Mouse (Mus musculus): ENCODE data around the gene Ace3. TPM values are rescaled to one million over a fixed set of nuclear protein-coding genes. Genes with fewer than 3 reads are reported as not detected.
A peak's percentile ranks its signal among the peaks of the same experiment; 100 is the strongest.

The Ace3 gene
- polyA plus RNA-seq (2012; rRNA removed) = 0.19 and 0.23 TPM in 2 replicates

DNA sequence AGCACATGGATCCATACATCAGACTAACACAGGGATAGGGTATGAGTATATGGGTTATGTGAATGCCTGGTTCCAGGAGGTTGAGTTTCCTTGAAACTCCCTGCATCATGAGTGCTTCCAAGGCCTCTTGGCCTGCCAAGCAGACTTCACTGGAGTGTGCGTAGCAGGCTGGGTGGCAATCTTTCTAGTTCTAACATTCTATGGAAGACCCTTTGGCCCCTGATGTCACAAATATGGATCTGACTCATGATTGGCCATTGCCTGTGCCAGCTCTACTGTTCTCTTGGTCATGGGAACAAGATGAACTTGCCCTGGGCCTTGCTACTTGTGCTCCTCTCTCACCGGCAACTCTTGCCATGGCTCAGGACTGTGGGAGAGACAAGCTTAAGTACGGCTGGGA is at the start of gene Ace3:
Gene Ace3, plus strand, starts transcription at position 301 of the 400 bp plus-strand sequence.
- DNase-seq (ENCODE audit: low read depth) = no peak

DNA sequence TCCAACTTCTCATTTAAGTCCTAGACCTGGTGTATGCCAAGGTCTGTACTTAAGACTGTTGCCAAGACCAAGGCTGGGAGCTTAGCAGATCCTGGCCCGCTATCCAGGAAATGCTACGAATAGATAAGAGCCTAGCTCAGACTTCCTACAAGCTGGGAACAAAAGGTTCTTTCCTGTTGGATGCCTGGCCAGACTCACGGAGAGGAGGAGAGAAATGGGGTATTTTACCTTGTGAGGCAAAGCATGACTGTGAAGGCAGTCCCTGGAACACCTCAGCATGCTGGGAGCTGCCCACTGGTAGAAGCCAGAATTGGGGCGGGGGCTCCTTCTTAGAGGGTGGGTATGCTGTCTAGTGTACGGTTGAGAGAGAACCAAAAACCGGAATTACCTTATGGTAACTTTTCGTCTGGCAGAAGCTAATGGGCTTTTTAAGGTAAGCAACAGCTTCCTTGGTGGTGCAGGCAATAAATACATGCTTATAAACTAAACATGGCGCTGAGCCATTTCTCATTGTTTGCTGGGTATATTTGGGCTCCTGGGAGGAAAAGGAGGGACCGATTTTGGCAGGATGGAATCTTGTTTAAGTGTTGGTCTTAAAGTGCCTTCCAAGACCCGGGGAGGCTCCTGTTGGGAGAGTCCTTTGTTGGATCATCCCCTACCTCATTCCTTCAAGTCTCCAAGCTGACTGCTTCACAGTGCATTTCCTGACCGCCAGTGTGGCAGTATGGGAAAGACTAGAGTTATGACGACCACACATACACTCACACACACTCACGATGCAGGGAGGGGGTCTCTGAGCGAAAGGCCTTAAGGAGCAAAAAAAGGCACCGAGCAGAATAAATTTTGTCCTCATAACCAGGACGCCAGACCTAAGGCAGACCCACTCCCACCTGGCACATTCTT is 49.5 kb upstream of the Ace3 start:
- DNase-seq (ENCODE audit: low read depth) = peak; percentile 72

DNA sequence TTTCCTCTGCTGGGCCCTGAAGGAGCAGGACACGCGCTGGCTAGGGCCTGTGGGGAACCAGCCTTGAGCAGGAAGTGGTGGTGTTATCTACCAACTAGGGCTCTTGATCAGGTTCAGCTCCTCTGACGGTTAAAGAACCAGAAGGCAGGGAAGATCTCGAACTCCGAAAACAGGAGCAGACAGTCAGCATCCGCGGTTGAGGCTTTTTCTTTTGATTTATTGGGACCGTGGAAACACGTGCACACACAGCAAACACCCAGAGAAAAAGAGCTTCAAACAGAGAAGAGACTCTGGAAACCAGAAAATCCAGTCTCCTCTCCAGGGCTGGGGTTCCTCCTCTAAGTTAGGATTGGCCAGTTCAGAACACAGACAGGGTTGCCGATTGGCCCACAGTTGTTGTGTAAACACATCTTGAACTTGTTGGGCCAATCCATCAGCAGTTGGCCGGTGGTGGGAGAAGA is 47.8 kb upstream of the Ace3 start:
- peak; percentile 66 for DNase-seq (ENCODE audit: low read depth)

DNA sequence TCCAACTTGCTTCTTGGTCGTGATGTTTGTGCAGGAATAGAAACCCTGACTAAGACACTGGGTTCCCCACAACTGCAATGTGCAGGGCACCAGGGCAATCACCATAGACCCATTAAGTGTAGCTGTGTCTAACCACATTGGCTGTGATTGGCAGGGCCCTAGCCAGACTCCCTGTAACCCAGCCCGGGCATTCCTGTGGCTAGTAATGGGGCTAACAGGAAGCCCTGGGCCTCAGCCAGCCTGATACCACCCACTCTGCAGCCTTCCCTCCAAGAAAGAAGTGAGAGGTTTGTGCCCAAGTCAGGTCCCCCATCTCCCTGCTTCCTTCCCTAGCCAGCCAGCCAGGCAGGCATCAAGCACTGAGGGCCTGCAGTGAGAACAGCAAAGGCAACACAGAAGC is 46.2 kb upstream of the Ace3 start:
- no peak for DNase-seq (ENCODE audit: low read depth)

DNA sequence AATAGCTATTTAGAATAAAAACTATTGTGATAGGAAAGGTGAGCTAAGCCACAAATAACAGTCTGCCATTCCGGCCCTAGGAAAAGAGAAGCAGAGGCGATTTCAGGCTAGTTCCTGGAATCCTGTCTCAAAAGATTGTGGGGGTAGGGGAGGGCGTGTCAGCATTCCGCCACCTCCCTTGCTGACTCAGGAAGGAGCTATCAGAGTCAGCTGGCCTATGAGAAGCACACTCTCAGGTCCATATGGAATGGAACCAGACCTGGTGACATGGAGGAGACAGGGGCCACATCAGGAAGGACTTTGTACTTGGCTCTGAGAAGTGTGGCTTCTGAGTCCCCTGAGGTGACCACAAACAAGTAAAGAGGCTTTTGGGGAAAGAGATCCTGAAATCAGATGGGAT is 44.0 kb upstream of the Ace3 start:
- DNase-seq (ENCODE audit: low read depth) = no peak

DNA sequence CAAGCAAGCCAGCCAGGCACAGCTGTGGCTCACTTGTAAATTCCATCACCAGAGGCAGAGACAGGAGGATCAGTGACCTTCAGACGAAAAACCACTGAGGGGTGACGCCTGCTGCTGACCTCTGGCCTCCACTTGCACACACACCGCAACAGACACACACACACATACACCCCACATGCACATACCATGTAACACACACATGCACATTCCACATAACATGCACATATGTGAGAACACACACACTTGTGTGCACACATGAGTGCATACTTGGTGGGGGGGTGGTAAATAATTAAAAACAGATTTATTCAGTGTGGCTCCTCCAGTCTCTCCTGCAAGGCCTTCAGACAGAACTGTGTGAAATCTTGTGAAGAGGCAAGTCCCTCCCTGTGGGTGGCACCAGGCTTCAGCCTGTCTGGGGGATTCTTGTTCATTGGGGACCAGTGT is 42.9 kb upstream of the Ace3 start:
- DNase-seq (ENCODE audit: low read depth) = no peak

DNA sequence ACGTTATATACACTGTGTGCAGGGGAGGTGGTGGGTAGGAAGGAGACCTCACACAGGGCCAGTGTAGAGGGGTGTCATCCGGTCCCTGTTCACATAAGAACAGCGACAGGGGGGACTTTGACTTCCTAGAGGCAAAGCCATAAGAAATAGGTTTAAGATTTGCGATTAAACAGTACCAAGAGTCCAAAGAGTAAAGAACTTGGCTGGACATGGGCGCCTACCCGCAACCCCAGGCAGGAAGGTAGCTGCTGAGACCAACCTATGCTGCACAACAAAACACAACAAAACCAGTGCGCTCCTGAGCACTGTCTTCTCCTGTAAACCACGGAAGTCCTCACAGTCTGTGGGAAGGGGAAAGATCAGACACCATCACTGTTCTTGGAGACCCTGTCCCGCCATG is 42.4 kb upstream of the Ace3 start:
- no peak for DNase-seq (ENCODE audit: low read depth)

DNA sequence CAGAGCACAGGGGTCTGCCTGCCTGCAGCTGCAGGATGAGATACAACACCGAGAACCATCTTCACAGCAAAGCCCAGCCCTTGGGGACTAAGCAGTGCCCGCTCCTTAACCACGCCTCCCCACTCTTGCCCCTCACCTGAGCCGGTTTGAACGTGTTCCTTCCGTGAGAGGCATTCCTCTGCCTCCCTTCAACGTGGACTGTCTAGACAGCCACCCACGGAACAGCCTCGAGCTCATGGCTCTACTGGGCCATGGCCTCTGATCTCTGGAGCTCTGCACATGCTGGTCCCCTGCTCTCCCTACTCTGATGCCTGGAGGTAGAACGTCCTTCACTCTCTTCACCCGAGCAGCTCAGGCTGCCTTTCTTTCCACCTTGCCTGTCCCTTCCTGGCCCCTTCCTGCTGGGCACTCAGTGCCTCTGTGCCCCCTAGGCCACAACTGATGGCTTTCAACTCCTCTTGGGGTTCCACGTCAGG is 41.5 kb upstream of the Ace3 start, which contains the start of gene Cyb561:
Gene Cyb561, minus strand, starts transcription at position 426 of the 476 bp plus-strand sequence.
- DNase-seq (ENCODE audit: low read depth) = no peak

DNA sequence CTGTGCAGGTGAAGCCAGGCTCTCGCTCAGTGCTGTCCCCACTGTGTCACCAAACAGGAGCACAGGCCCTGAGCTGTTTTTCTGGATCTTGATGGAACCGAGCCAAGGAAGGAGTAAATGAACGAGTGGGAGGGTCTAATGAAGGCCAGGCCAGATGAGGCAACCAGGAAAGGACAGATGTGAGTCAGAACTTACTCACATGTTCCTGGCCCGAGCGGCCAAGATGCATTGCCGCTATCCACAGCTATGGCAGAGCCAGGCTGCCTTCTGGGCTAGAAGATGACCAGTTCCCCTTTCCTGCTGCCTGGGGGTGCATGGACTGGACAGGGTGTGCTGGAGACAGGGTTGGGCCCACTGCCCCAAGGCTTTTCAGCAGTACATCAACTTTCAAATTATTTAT is 41.1 kb upstream of the Ace3 start:
- DNase-seq (ENCODE audit: low read depth) = peak; percentile 85

DNA sequence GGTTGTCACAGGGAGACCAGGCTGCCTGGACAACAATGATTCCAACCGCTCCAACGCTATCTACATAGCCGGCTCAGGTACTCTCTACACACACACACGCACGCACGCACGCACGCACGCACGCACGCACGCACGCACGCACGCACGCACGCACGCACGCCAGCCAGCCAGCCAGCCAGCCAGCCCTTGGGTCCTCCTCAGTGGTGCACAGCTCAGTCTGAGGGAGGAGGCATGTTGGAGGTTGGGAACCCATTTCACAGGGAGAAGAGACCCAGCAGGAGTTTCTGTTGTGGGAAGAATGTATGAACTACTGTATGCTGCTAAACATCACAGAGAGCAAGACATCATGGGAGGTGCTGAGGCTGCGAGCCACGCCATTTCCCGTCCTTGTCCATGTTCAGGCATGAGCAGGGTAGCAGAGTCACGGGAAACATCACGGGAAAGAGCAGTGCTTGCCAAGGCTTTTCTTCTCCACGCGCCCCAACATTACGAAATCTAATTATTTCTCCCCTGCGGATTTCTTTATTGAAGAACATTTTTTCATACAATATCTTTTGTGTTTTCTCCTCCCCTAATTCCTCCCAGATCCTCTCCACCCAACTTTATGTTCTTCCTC is 38.6 kb upstream of the Ace3 start:
- no peak for DNase-seq (ENCODE audit: low read depth)

DNA sequence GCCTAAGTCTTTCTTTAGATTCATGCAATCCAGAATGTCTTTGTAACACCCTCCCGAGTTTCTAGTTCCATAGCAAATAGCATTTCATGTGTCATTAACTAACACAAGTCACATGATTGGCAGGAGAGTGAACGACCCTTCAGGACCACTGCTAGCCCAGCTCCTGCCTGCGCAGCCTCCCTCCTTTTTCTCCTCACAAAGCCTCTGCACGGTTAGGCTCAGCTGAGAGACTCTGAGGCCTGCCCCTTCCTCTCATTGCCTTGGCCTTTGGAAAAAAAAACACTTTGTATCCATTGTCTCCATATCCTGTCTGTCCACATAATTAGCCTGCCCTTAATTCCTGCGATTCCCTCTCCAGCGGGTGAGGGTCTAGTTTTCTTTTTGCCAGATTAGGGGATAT is 37.0 kb upstream of the Ace3 start:
- no peak for DNase-seq (ENCODE audit: low read depth)

DNA sequence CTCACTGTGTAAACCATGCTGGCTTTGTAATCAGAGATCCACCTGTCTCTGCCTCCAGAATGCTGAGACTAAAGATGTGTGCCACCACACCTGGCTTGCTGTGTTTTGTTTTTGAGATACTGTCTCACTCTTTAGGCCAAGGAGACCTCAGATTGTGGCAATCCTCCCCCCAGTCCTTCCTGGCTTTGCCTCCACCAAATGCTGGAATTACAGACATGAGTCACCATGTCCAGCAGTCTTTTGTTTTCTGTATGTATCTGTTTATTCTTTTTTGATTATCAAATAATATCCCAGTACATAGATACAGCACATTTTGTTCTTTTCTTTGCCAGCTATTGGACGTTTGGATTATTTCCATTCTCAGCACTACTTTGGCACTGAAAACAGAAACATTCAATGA is 35.9 kb upstream of the Ace3 start:
- no peak for DNase-seq (ENCODE audit: low read depth)

DNA sequence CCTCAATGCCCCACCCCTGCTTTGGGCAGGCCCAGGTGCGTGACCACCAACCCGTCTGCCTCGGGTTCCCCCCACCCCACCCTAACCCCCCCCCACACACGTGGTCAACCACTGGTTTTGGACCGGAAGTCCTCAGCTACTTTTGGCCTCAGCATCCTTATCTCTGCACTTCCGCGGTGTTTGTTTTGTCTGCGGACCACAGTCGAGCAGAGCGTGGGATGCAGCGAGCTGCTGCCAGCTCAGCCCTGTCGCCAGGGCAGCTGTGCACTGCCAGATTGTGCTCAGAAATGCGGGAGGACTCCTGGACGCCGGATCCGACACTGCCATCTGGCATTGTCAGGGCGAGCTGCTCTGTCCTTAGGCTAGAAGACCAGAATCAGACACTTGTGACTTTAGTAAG is 35.1 kb upstream of the Ace3 start:
- no peak for DNase-seq (ENCODE audit: low read depth)

DNA sequence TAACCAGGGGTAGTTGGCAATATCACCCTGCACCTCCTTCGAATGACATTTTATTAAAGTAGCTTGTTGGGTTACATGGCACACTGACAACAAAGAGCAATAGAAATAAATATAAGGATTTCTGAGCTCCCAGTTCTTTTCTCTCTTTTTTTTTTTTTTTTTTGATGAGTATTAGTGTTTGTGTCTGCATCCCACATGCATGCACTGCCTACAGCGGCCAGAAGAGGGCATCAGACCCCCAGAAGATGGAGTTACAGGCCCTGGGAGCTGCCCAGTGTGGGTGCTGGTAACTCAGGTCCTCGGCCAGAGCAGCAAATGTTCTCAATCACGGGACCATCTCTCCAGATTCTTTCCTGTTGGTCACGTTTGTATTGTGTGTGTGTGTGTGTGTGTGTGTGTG is 29.8 kb upstream of the Ace3 start:
- no peak for DNase-seq (ENCODE audit: low read depth)

DNA sequence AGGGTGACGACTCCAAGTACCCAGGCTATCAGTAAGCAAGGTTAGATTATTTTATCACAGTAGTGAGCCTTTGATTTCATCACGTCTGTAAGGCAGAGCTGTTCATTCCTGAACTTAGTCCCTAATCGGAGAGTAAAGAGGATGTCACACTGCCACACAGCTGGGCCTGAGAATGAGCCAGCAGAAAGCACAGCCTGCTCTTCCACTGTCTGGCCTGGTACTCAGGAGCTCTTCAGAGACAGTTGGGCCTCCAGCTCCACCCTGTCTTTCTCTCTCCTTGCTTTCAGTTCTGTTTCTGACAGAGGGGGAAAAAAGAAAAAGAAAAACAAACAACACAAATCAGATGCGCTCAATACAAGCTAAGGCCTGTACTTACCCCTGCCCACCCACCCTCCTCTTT is 28.2 kb upstream of the Ace3 start:
- no peak for DNase-seq (ENCODE audit: low read depth)

DNA sequence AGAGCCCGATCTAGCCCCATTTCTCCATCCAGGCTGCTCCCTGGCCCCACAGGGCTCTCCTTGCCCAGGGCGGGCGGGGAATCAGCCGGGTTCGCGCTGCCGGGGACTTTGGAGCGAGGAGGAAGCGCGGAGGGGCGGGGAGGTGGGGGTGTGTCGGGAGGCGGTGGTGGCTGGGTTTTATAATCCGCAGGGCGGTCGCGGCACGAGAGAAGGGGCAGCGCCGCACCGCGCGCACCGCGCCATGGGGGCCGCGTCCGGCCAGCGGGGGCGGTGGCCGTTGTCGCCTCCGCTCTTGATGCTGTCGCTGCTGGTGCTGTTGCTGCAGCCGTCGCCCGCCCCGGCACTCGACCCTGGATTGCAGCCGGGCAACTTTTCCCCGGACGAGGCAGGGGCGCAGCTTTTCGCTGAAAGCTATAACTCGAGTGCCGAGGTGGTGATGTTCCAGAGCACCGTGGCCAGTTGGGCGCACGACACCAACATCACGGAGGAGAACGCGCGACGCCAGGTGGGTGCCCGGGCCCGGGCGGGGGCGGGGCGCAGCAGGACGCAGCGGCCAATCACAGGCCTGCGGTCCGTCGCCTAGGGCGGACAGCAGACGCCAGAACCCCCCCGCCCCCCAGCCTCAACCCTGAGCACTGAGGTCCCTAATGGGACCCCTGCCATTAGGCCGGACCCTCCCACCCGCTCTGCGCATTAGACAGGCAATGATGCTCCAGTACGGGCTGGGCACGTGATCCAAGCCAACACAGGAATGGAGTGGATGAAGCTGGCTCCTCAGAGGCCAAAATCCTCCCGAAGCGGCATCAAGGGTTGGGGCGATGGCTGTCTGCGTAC is 26.5 kb upstream of the Ace3 start, which contains the start of gene Ace:
Gene Ace, plus strand, starts transcription at position 205 of the 834 bp plus-strand sequence.
- no peak for DNase-seq (ENCODE audit: low read depth)

DNA sequence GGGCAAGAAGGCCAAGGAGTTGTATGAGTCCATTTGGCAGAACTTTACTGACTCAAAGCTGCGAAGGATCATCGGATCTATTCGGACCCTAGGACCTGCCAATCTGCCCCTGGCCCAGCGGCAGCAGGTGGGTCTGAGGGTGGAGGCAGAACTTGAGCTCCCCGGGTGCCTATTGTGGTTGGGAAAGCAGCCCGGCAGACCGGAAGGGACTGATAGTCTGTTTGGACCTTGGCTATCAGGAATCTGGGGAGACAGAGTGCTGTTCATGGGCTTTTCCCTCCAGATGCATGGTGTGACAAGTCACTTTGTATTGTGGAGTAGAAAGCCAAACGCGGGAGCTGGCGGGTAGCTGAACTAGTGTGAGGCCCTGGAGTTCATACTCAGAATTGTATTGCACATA is 25.5 kb upstream of the Ace3 start:
- no peak for DNase-seq (ENCODE audit: low read depth)

DNA sequence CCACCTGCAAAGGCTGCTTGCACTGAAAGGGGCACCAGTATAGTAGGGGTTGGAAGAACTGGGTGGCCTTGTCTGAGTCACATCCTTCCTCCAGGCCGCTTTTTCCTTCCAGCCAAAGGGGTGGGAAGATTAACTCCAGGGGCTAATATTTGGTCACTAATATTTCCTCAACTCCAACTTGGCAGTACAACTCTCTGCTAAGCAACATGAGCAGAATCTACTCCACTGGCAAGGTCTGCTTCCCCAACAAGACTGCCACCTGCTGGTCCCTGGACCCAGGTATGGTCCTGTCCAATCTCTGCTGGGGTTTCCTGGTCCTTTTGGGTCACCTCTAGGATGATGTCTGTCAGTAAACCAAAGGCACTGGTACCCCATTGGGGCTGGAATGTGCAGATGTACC is 25.0 kb upstream of the Ace3 start:
- DNase-seq (ENCODE audit: low read depth) = no peak

DNA sequence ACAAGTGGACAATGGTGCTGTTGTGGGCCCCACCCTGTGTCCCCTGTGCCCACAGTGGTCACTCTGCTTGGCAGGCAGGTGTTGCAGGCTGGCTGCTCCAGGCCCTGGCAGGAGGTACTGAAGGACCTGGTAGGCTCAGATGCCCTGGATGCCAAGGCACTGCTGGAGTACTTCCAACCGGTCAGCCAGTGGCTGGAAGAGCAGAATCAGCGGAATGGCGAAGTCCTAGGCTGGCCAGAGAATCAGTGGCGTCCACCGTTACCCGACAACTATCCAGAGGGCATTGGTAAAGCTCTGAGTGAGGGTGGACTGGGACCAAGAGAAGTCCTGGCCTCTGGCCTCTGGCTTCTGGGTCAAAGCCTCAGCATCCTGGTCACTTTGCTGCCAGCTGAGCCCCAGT is 19.9 kb upstream of the Ace3 start:
- no peak for DNase-seq (ENCODE audit: low read depth)

DNA sequence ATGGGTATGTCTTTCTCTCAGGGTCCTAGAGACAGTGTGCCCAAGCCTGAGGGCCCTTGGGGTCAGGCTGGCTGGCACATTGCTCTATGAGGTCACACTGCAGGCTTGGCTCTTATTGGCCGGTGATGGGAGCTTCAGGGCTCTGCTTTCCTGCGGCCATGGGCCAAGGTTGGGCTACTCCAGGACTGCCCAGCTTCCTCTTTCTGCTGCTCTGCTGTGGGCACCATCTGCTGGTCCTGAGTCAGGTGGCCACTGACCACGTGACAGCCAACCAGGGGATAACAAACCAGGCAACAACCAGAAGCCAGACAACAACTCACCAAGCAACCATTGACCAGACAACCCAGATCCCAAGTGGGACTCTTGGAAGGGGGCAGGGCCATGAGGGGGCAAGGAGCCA is 19.4 kb upstream of the Ace3 start:
- no peak for DNase-seq (ENCODE audit: low read depth)

DNA sequence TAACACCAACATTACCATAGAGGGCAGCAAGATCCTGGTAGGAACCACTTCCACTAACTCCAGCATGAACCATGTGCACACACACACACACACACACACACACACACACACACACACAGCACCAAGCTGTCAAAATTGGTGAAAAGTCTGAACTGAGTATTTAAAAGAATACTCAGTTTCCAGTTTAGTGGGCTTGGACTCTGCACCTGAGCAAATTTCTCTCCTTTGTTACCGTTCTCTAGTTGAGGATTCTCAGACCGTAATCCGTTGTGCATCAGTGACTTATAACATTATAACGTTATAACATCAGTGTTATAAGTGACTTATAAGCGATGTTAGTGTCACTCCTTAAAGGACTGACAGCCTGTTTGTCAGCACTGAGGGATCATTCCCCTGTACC is 18.8 kb upstream of the Ace3 start:
- DNase-seq (ENCODE audit: low read depth) = no peak

DNA sequence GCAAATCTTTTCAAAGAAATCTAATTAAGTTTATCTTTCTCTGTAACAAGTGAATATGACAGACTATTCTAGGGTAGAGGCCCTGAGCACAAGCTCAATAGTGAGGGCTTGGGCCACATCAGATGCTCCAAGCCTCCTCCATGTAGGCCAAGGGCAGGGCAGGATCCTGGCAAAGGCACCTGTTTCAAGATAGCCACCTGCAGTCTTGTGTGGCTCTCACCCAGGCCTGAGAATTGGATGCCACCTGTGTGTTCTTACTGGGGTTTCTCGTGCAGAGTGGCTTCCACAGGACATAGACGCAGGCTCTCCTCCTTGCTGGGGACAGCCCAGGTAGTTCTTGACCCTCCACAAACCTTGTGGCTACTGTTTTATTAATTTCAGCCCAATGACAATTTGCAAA is 16.2 kb upstream of the Ace3 start:
- no peak for DNase-seq (ENCODE audit: low read depth)

All from gonadal fat pad, adult 2 months (tissue).